Mouse (Mus musculus) CH12.LX (cell line): Measurements from ENCODE around the gene Kif13a. TPM values are rescaled to one million over a fixed set of nuclear protein-coding genes. Genes with fewer than 3 reads are reported as not detected.

ENCODE experiments used
- DNase-seq: peaks from one replicate; pipeline ENCODE4 v3.0.0-alpha.2; 2013; ENCODE audit errors: extremely low read depth
- H3K27ac ChIP-seq: 2 replicates; pipeline ENCODE4 v1.5.1; 2012; ENCODE audit warnings: low read depth, mild to moderate bottlenecking, control low read depth, moderate library complexity; ENCODE audit not compliant: insufficient read depth
- H3K27me3 ChIP-seq: replicated peaks from 2 replicates; pipeline ENCODE3; 2012; ENCODE audit warnings: inconsistent platforms
- H3K36me3 ChIP-seq, 2 experiments: replicated peaks in 1 of 2; 2 replicates each; pipeline versions ENCODE3 to v1.6.1; 2012; ENCODE audit warnings: inconsistent platforms in 1 of 2, low read length in 1 of 2, mild to moderate bottlenecking in 1 of 2, mixed read lengths in 1 of 2, moderate library complexity in 1 of 2; ENCODE audit not compliant: control insufficient read depth in 1 of 2, insufficient read depth in 1 of 2
- H3K4me1 ChIP-seq, 2 experiments: 2 replicates each; pipeline ENCODE4 v1.6.1; 2012; ENCODE audit warnings: inconsistent platforms in 1 of 2, moderate library complexity in 1 of 2; ENCODE audit not compliant: insufficient read depth in 2 of 2, control insufficient read depth in 1 of 2
- H3K4me2 ChIP-seq: 2 replicates; pipeline ENCODE4 v1.6.1; 2012; ENCODE audit warnings: low read depth, mild to moderate bottlenecking, control low read depth; ENCODE audit not compliant: poor library complexity, insufficient read depth, severe bottlenecking
- H3K4me3 ChIP-seq, 3 experiments: fragments of 150-350 bp in 1 of 3; sonication (generic) in 1 of 3; replicated peaks in 1 of 3; 2 replicates each; pipeline versions ENCODE3 to v1.5.1; 2011 to 2012; ENCODE audit warnings: low read depth in 2 of 3, low read length in 2 of 3, mild to moderate bottlenecking in 2 of 3, moderate library complexity in 2 of 3, control low read depth in 1 of 3, improper control_type of control experiment in 1 of 3, inconsistent platforms in 1 of 3, mixed read lengths in 1 of 3; ENCODE audit not compliant: poor library complexity in 1 of 3
- H3K79me2 ChIP-seq: replicated peaks from 2 replicates; pipeline ENCODE4 v1.6.1; 2012; ENCODE audit warnings: mild to moderate bottlenecking, moderate library complexity; ENCODE audit not compliant: control insufficient read depth, poor library complexity, insufficient read depth, severe bottlenecking; ENCODE audit errors: extremely low read depth
- H3K9ac ChIP-seq: 2 replicates; pipeline ENCODE4 v1.6.1; 2012; ENCODE audit warnings: low read depth, mild to moderate bottlenecking, control low read depth, moderate library complexity; ENCODE audit not compliant: insufficient read depth
- H3K9me3 ChIP-seq: replicated peaks from 2 replicates; pipeline ENCODE3; 2012; ENCODE audit warnings: low read length, inconsistent platforms, mixed read lengths
- CHD1 ChIP-seq: IDR thresholded peaks from 2 replicates; pipeline ENCODE4 v1.6.1; 2012; ENCODE audit warnings: low read depth, low read length, improper control_type of control experiment, inconsistent platforms
- CHD2 ChIP-seq: IDR thresholded peaks from 2 replicates; pipeline ENCODE4 v1.6.1; 2011; ENCODE audit warnings: low read length, improper control_type of control experiment
- CTCF ChIP-seq, 2 experiments: IDR thresholded peaks in 1 of 2; conservative IDR thresholded peaks in 1 of 2; 2 replicates each; pipeline ENCODE4 v1.5.1; 2011 to 2012; ENCODE audit warnings: low read depth in 2 of 2, low read length in 2 of 2, improper control_type of control experiment in 1 of 2, inconsistent platforms in 1 of 2, mild to moderate bottlenecking in 1 of 2, moderate library complexity in 1 of 2
- E2F4 ChIP-seq: IDR thresholded peaks from 2 replicates; pipeline ENCODE4 v1.6.1; 2011; ENCODE audit warnings: low read depth, low read length, improper control_type of control experiment; ENCODE audit not compliant: insufficient replicate concordance
- ETS1 ChIP-seq: conservative IDR thresholded peaks from 2 replicates; pipeline ENCODE4 v1.6.1; 2012; ENCODE audit warnings: low read depth, mild to moderate bottlenecking, inconsistent platforms, low read length, improper control_type of control experiment, moderate library complexity
- MXI1 ChIP-seq: IDR thresholded peaks from 2 replicates; pipeline ENCODE4 v1.6.1; 2011; ENCODE audit warnings: mild to moderate bottlenecking, low read depth, low read length, improper control_type of control experiment
- NRF1 ChIP-seq: IDR thresholded peaks from 2 replicates; pipeline ENCODE4 v1.6.1; 2014; ENCODE audit warnings: low read depth, mild to moderate bottlenecking, inconsistent platforms, low read length, improper control_type of control experiment, moderate library complexity
- PAX5 ChIP-seq: IDR thresholded peaks from 2 replicates; pipeline ENCODE4 v1.6.1; 2012; ENCODE audit warnings: low read length, inconsistent platforms, mixed read lengths
- POLR2A ChIP-seq: IDR thresholded peaks from 2 replicates; pipeline ENCODE4 v1.6.1; 2011; ENCODE audit warnings: low read depth, mild to moderate bottlenecking, improper control_type of control experiment, low read length
- POLR2AphosphoS2 ChIP-seq: IDR thresholded peaks from 2 replicates; pipeline ENCODE4 v1.6.1; 2011; ENCODE audit warnings: low read depth, low read length, improper control_type of control experiment
- TCF12 ChIP-seq: IDR thresholded peaks from 2 replicates; pipeline ENCODE4 v1.6.1; 2014; ENCODE audit warnings: low read depth, mild to moderate bottlenecking, inconsistent platforms, low read length, improper control_type of control experiment
- UBTF ChIP-seq: IDR thresholded peaks from 2 replicates; pipeline ENCODE4 v1.6.1; 2012; ENCODE audit warnings: low read depth, mild to moderate bottlenecking, inconsistent platforms, low read length, improper control_type of control experiment, moderate library complexity
- USF1 ChIP-seq: IDR thresholded peaks from 2 replicates; pipeline ENCODE4 v1.6.1; 2014; ENCODE audit warnings: low read depth, mild to moderate bottlenecking, inconsistent platforms, low read length, improper control_type of control experiment
- USF2 ChIP-seq: conservative IDR thresholded peaks from 2 replicates; pipeline ENCODE4 v1.6.1; 2011; ENCODE audit warnings: low read depth, low read length, improper control_type of control experiment
- ZKSCAN1 ChIP-seq: IDR thresholded peaks from 2 replicates; pipeline ENCODE4 v1.6.1; 2012; ENCODE audit warnings: low read depth, inconsistent platforms, low read length, improper control_type of control experiment, borderline replicate concordance
- ZMIZ1 ChIP-seq: IDR thresholded peaks from 2 replicates; pipeline ENCODE4 v1.6.1; 2012; ENCODE audit warnings: low read depth, mild to moderate bottlenecking, inconsistent platforms, low read length, improper control_type of control experiment
- ZNF384 ChIP-seq: IDR thresholded peaks from 2 replicates; pipeline ENCODE4 v1.6.1; 2012; ENCODE audit warnings: low read depth, low read length, improper control_type of control experiment, inconsistent platforms
- dilution Hi-C: fragments of 300-500 bp; cut with MboI; formaldehyde crosslinking; loops from 2 replicates; pipeline ENCODE4 v1.14.3; 2020; ENCODE audit warnings: low sequenced_read_pairs; ENCODE audit not compliant: extremely low pct_unique_long_range_greater_than_20kb, extremely low pct_ligation_motif_present
- in situ Hi-C: fragments of 300-500 bp; cut with MboI; formaldehyde crosslinking; loops from 3 replicates; pipeline ENCODE4 v1.14.3; 2019; ENCODE audit warnings: low sequenced_read_pairs, low pct_ligation_motif_present, low pct_unique_long_range_greater_than_20kb, mixed read lengths
- polyA plus RNA-seq: library from polyadenylated mRNA; unstranded; fragments of >175 nt; gene quantifications from 2 replicates; pipeline ENCODE4 v1.2.1, GENCODE M21; 2012; ENCODE audit warnings: low read depth; ENCODE audit not compliant: insufficient read length
- total RNA-seq, 2 experiments: library from RNA; depleted of rRNA; stranded (reverse); fragments of 300-350 nt in 1 of 2; fragments of >200 nt in 1 of 2; gene quantifications; 2 replicates each; pipeline ENCODE4 v1.2.3; 2012 to 2014

The Kif13a gene
- total and polyA plus RNA-seq, 3 experiments, result not detected

DNA sequence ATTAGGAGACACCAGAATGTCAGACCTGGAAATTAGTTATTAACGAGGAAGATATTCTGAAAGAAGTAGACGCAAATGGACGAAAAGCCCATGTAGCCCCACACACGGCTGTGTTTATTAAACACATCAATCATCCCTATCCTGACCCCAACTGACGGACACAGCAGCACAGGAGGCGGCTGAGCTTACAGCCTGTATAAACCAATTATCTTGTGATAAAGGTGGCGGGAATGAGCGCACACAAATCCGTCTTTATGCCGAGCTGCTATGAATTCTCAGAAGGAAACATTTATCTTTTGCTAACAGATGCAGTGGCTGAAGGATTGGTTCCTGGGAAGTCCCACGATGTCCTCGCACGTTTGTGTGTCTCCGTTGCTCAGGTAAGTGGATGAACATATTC is 48.9 kb downstream of the Kif13a start:
- dilution Hi-C loops, result no loop called here
- H3K9me3 ChIP-seq, result no peaks in the 10 kb centered on the region
- in situ Hi-C loops, result no loop called here
- no peaks in the 10 kb centered on the region for H3K36me3 ChIP-seq
- H3K4me3 ChIP-seq, result no peak overlapping the region
- no peaks in the 10 kb centered on the region for H3K27me3 ChIP-seq
- no peak overlapping the region for H3K9ac ChIP-seq
- H3K79me2 ChIP-seq, result no peaks in the 10 kb centered on the region
- TF ChIP-seq UBTF, result no peak
- no peak for TF ChIP-seq CHD1
- TF ChIP-seq ZKSCAN1, result no peak
- TF ChIP-seq MXI1, result no peak
- no peak for DNase-seq
- H3K4me2 ChIP-seq, result no peak overlapping the region
- no peaks in the 10 kb centered on the region for H3K4me1 ChIP-seq
- no peak overlapping the region for H3K27ac ChIP-seq

DNA sequence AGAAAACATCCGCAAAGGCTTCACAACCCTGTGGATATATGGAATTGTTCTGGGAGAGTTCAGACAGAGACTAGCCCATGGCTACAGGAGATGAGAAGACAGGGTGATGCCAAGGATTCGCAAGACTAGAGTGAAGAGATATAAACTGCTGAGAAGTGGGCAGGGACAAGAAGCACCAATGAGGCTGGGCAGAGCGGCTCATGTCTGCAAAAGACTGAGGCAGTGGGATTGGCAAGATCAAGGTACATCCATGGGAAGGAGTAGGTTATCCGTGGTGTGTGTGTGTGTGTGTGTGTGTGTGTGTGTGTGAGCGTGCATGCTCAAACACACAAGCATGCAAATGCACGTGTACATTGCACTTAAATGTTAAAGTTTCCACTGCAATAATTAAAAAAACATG is 49.4 kb downstream of the Kif13a start:
- Histone ChIP-seq H3K9ac (no peak overlapping the region), H3K4me1 (no peaks in the 10 kb centered on the region), H3K36me3 (no peaks in the 10 kb centered on the region), H3K4me2 (no peak overlapping the region), H3K27me3 (no peaks in the 10 kb centered on the region), H3K9me3 (no peaks in the 10 kb centered on the region), H3K79me2 (no peaks in the 10 kb centered on the region), H3K27ac (no peak overlapping the region), H3K4me3 (no peak overlapping the region)
- no peak for TF ChIP-seq CTCF (conservative IDR thresholded peaks at IDR 0.05 in 1 of 2, IDR thresholded peaks at IDR 0.05 in 1 of 2; ENCODE audit: low read depth in 2 of 2, low read length in 2 of 2)
- no peak for TF ChIP-seq MXI1
- TF ChIP-seq CHD2, result no peak
- no peak for TF ChIP-seq E2F4
- TF ChIP-seq ETS1, result no peak
- no peak for TF ChIP-seq ZMIZ1
- TF ChIP-seq POLR2AphosphoS2, result no peak
- TF ChIP-seq ZNF384, result no peak
- TF ChIP-seq PAX5, result no peak
- no peak for TF ChIP-seq POLR2A
- no peak for TF ChIP-seq NRF1
- TF ChIP-seq TCF12, result no peak
- no peak for TF ChIP-seq USF1
- TF ChIP-seq ZKSCAN1, result no peak
- TF ChIP-seq USF2, result no peak
- dilution Hi-C loops, result no loop called here
- DNase-seq, result no peak
- in situ Hi-C loops, result no loop called here
